Mouse (Mus musculus) liver, adult 2 months (tissue): Measurements from ENCODE around the gene Gm28308. TPM values are rescaled to one million over a fixed set of nuclear protein-coding genes. Genes with fewer than 3 reads are reported as not detected.

Source experiments
- DNase-seq: peaks from one replicate; pipeline ENCODE4 v3.0.0-alpha.2; 2011; ENCODE audit warnings: low read depth, low spot score; ENCODE audit errors: extremely low read depth
- H3K27ac ChIP-seq: fragments of 200-500 bp; replicated peaks from 2 replicates; pipeline ENCODE4 v1.5.1; 2012; ENCODE audit warnings: low read depth, mild to moderate bottlenecking, control low read depth, inconsistent platforms, low read length; ENCODE audit not compliant: insufficient read depth
- H3K27me3 ChIP-seq: fragments of 200-500 bp; 2 replicates; pipeline ENCODE4 v1.6.1; 2012; ENCODE audit warnings: mild to moderate bottlenecking, moderate library complexity, low read length, inconsistent platforms; ENCODE audit not compliant: control insufficient read depth, insufficient read depth
- H3K36me3 ChIP-seq: fragments of 200-500 bp; 2 replicates; pipeline ENCODE4 v1.6.1; 2012; ENCODE audit warnings: low read length, inconsistent platforms; ENCODE audit not compliant: control insufficient read depth, insufficient read depth
- H3K4me1 ChIP-seq: fragments of 200-500 bp; 2 replicates; pipeline ENCODE4 v1.6.1; 2011; ENCODE audit warnings: low read length; ENCODE audit not compliant: control insufficient read depth, insufficient read depth
- H3K4me3 ChIP-seq: fragments of 200-500 bp; 2 replicates; pipeline ENCODE4 v1.5.1; 2011; ENCODE audit warnings: low read depth, mild to moderate bottlenecking, control low read depth, low read length, moderate library complexity; ENCODE audit not compliant: insufficient read depth
- H3K79me2 ChIP-seq: fragments of 200-500 bp; 2 replicates; pipeline ENCODE4 v1.6.1; 2012; ENCODE audit warnings: inconsistent platforms, mild to moderate bottlenecking, low read length, moderate library complexity; ENCODE audit not compliant: control insufficient read depth, insufficient read depth
- H3K9ac ChIP-seq: fragments of 200-500 bp; 2 replicates; pipeline ENCODE4 v1.6.1; 2012; ENCODE audit warnings: low read depth, mild to moderate bottlenecking, control low read depth, inconsistent platforms, low read length
- CTCF ChIP-seq: fragments of 200-500 bp; IDR thresholded peaks from 2 replicates; pipeline ENCODE4 v1.5.1; 2011; ENCODE audit warnings: low read depth, low read length, control low read depth
- POLR2A ChIP-seq: fragments of 200-500 bp; IDR thresholded peaks from 2 replicates; pipeline ENCODE4 v1.6.1; 2011; ENCODE audit warnings: low read length, control low read depth; ENCODE audit not compliant: insufficient read depth; ENCODE audit errors: extremely low read depth
- WGBS: fragments of 180-500 bp; shearing (Covaris S2); methylation state at CpG from one replicate; pipeline ENCODE4 v1.1.7; 2018; 5-methylcytosine and 5-hydroxymethylcytosine counted together
- polyA plus RNA-seq: library from polyadenylated mRNA; depleted of rRNA; stranded (reverse); fragments of >200 nt; gene quantifications from 2 replicates; pipeline ENCODE4 v1.2.3, GENCODE M21; 2012
- total RNA-seq: library from RNA; depleted of rRNA; stranded (reverse); fragments of >200 nt; gene quantifications from 2 replicates; pipeline ENCODE4 v1.2.3, GENCODE M21; 2014

The Gm28308 gene
- total and polyA plus RNA-seq, 2 experiments: not detected

GRCm38 (mm10) chr6:52164626-52165440 is 48.3 kb downstream of the Gm28308 start, which contains the start of gene Hoxa2:
Gene Hoxa2, minus strand, starts transcription at chr6:52164831.
- TF ChIP-seq CTCF: no peak
- 5% methylated on average over 25 of the region's 25 CpGs for WGBS
- H3K4me1 ChIP-seq: no peaks in the 10 kb centered on the region; the same call in 1 of the 2 replicates
- H3K27ac ChIP-seq: peak within 1 kb of the TSS; percentile 63
- H3K9ac ChIP-seq: peak within 1 kb of the TSS; percentile 75
- H3K4me3 ChIP-seq: peak within 1 kb of the TSS; percentile 65
- no peaks in the 10 kb centered on the region for H3K79me2 ChIP-seq
- DNase-seq: no peak
- H3K27me3 ChIP-seq: peaks cover 25% of the 10 kb centered on the region; the same call in 1 of the 2 replicates
- no peaks in the 10 kb centered on the region for H3K36me3 ChIP-seq

GRCm38 (mm10) chr6:52164051-52164625 is 49.0 kb downstream of the Gm28308 start:
- H3K27ac ChIP-seq: peak overlapping the region; percentile 60
- no peaks in the 10 kb centered on the region for H3K79me2 ChIP-seq
- 4% methylated on average over 39 of the region's 39 CpGs for WGBS
- H3K4me3 ChIP-seq: peak overlapping the region; percentile 65
- no peaks in the 10 kb centered on the region; the same call in 1 of the 2 replicates for H3K4me1 ChIP-seq
- H3K27me3 ChIP-seq: peaks cover 28% of the 10 kb centered on the region; the same call in 1 of the 2 replicates
- peak overlapping the region; percentile 75 for H3K9ac ChIP-seq
- no peak for TF ChIP-seq POLR2A
- TF ChIP-seq CTCF: no peak
- no peak for DNase-seq
- H3K36me3 ChIP-seq: no peaks in the 10 kb centered on the region

GRCm38 (mm10) chr6:52163366-52164031 is 49.6 kb downstream of the Gm28308 start:
- Histone ChIP-seq H3K4me1 (no peaks in the 10 kb centered on the region; the same call in 1 of the 2 replicates), H3K9ac (peak overlapping the region; percentile 17; the same call in 1 of the 2 replicates), H3K27ac (peak overlapping the region; percentile 63), H3K79me2 (no peaks in the 10 kb centered on the region), H3K36me3 (no peaks in the 10 kb centered on the region), H3K4me3 (peak overlapping the region; percentile 65; the same call in 1 of the 2 replicates), H3K27me3 (peaks cover 25% of the 10 kb centered on the region; the same call in 1 of the 2 replicates)
- TF ChIP-seq CTCF (no peak), POLR2A (no peak)
- WGBS: 7% methylated on average over 17 of the region's 17 CpGs
- DNase-seq: no peak

- Histone ChIP-seq H3K9ac (peak overlapping the region; percentile 44), H3K27me3 (peaks cover 29% of the 10 kb centered on the region; the same call in 1 of the 2 replicates), H3K4me1 (no peaks in the 10 kb centered on the region; the same call in 1 of the 2 replicates), H3K27ac (peak overlapping the region; percentile 63), H3K4me3 (no peak overlapping the region), H3K36me3 (no peaks in the 10 kb centered on the region), H3K79me2 (no peaks in the 10 kb centered on the region)
- DNase-seq: no peak
- WGBS: 8% methylated on average over 14 of the region's 14 CpGs
- no peak for TF ChIP-seq POLR2A
- no peak for TF ChIP-seq CTCF
These were observed 50.4 kb downstream of the Gm28308 start for GRCm38 (mm10) chr6:52162611-52163365.

- TF ChIP-seq CTCF: no peak
- no peak for TF ChIP-seq POLR2A
- H3K4me3 ChIP-seq: no peak overlapping the region
- H3K79me2 ChIP-seq: no peaks in the 10 kb centered on the region
- H3K27me3 ChIP-seq: peaks cover 26% of the 10 kb centered on the region; the same call in 1 of the 2 replicates
- H3K9ac ChIP-seq: no peak overlapping the region
- no peak for DNase-seq
- 16% methylated on average over 1 of the region's 1 CpGs for WGBS
- no peaks in the 10 kb centered on the region for H3K36me3 ChIP-seq
- no peaks in the 10 kb centered on the region for H3K4me1 ChIP-seq
- no peak overlapping the region for H3K27ac ChIP-seq
These were observed 51.1 kb downstream of the Gm28308 start for GRCm38 (mm10) chr6:52162093-52162380.
